ENCODE assay signal across 10 mouse cellular contexts in the genomic region with DNA sequence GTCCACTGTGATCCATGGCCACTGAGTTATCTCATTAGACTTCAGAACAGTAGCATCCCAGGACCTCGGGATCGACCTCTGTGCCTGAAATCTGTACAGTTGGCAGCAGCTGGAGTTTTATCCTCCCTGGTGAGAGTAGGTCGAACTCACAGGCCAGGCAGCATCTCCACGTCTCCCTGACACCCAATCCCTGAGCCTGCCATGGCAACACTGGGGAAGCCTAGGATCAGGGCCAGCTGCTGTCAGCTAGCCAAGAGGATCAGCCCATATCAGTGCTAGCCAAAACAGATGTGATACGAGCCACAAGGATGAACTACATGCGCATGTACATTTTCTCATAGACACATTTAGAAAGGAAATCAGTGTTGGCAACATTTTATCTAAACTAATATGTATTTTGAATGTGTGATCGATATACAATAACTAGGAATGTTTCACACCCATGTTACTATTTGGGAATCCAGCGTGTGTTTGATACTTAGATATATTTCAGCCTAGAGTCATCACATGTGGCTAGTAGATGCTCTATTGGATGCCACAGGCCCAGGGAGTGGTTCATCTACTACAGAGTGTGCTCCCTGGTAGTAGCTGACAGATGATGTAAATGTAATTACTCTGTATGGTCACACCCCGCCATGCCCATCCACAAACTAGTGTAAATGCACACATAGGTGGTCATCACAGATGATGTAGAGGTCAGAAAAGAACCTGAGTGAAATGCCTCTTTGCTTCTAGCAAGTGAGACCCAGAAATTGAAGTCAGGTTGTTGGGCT.
DNase-seq lines count a peak whose midpoint lies in the region; ATAC-seq lines count a peak whose summit lies in the region.
"Had no signal": no experiment of that assay in that cellular context is flagged by ENCODE, and none has a peak within 500 bp of the region (broad histone marks: within the 10 kb centered on the region; RNA-seq: fewer than 3 reads in every experiment).

No protein-coding gene starts in this region.

- ATAC-seq in forebrain, embryonic 15.5 days (replicated peaks) = peak; percentile 73; the same call in 1 of the 2 replicates
- peak; percentile 71 for ATAC-seq in midbrain, embryonic 11.5 days (ENCODE audit: low FRiP score)
- ATAC-seq in liver, embryonic 11.5 days (replicated peaks; ENCODE audit: low FRiP score) = no peak

- intact Hi-C loops in heart, postnatal 25 days (cut with DNase I) = no loop called here

- no peaks in the 10 kb centered on the region for H3K9me3 ChIP-seq in forebrain, embryonic 15.5 days
- H3K9me3 ChIP-seq in midbrain, embryonic 11.5 days (ENCODE audit: control insufficient read depth, low read length) = no peaks in the 10 kb centered on the region
- H3K9me3 ChIP-seq in liver, embryonic 11.5 days (ENCODE audit: control insufficient read depth, low read length) = no peaks in the 10 kb centered on the region

- H3K27ac ChIP-seq in forebrain, embryonic 15.5 days (replicated peaks) = no peak overlapping the region
- H3K27ac ChIP-seq in midbrain, embryonic 11.5 days (ENCODE audit: low read depth, low read length) = no peak overlapping the region
- no peak overlapping the region for H3K27ac ChIP-seq in liver, embryonic 11.5 days (ENCODE audit: low read depth, low read length)

- DNase-seq in heart, adult 11 months = peak; percentile 65
- no peak for DNase-seq in heart, postnatal 25 days (ENCODE audit: low spot score)
- DNase-seq in MN1 (ENCODE audit: low spot score) = peak; percentile 64
- DNase-seq in midbrain, embryonic 11.5 days (ENCODE audit: low spot score, missing footprints) = no peak
- no peak for DNase-seq in adrenal gland, adult 18-20 months (ENCODE audit: low spot score in 2 of 2)
- DNase-seq in adrenal gland, postnatal 14 days = no peak
- DNase-seq in liver, embryonic 11.5 days (ENCODE audit: low spot score) = no peak
- DNase-seq: adrenal gland, postnatal 36 days; kidney, adult 11 months had no signal

- H3K9ac ChIP-seq in forebrain, embryonic 15.5 days (replicated peaks) = no peak overlapping the region
- H3K9ac ChIP-seq in midbrain, embryonic 11.5 days (ENCODE audit: low read length) = no peak overlapping the region
- H3K9ac ChIP-seq in liver, embryonic 11.5 days (ENCODE audit: low read depth, low read length) = no peak overlapping the region

- no peak overlapping the region for H3K4me2 ChIP-seq in forebrain, embryonic 15.5 days (replicated peaks)
- H3K4me2 ChIP-seq in midbrain, embryonic 11.5 days = no peak overlapping the region
- no peak overlapping the region for H3K4me2 ChIP-seq in liver, embryonic 11.5 days

- peaks cover 9% of the 10 kb centered on the region; the same call in 1 of the 2 replicates for H3K4me1 ChIP-seq in forebrain, embryonic 15.5 days
- peaks cover 3% of the 10 kb centered on the region; the same call in 1 of the 2 replicates for H3K4me1 ChIP-seq in midbrain, embryonic 11.5 days (ENCODE audit: control insufficient read depth, insufficient read depth, low read length)
- H3K4me1 ChIP-seq in liver, embryonic 11.5 days (replicated peaks; ENCODE audit: control insufficient read depth, insufficient read depth, low read length) = no peaks in the 10 kb centered on the region

- no peak overlapping the region for H3K4me3 ChIP-seq in forebrain, embryonic 15.5 days
- H3K4me3 ChIP-seq in midbrain, embryonic 11.5 days (ENCODE audit: low read depth, low read length) = no peak overlapping the region
- H3K4me3 ChIP-seq in liver, embryonic 11.5 days (ENCODE audit: low read depth, low read length) = no peak overlapping the region

- H3K27me3 ChIP-seq in forebrain, embryonic 15.5 days = peaks cover 2% of the 10 kb centered on the region; the same call in 1 of the 2 replicates
- no peaks in the 10 kb centered on the region for H3K27me3 ChIP-seq in midbrain, embryonic 11.5 days (ENCODE audit: control insufficient read depth, insufficient read depth, low read length)
- H3K27me3 ChIP-seq in liver, embryonic 11.5 days (replicated peaks; ENCODE audit: control insufficient read depth, insufficient read depth, low read length) = no peaks in the 10 kb centered on the region

- WGBS in forebrain, embryonic 15.5 days = 61% methylated on average over 9 of the region's 9 CpGs
- WGBS in midbrain, embryonic 11.5 days = 70% methylated on average over 9 of the region's 9 CpGs
- 76% methylated on average over 9 of the region's 9 CpGs for WGBS in liver, embryonic 11.5 days

- H3K36me3 ChIP-seq in forebrain, embryonic 15.5 days = no peaks in the 10 kb centered on the region
- H3K36me3 ChIP-seq in midbrain, embryonic 11.5 days (ENCODE audit: control insufficient read depth, insufficient read depth, low read length) = no peaks in the 10 kb centered on the region
- H3K36me3 ChIP-seq in liver, embryonic 11.5 days (ENCODE audit: control insufficient read depth, insufficient read depth, low read length) = no peaks in the 10 kb centered on the region

Comparison
In these comparisons a context has a peak if more than half of its experiments do, and no peak if none do; other contexts are left out.
1. DNase-seq: peak in heart, adult 11 months (single experiment) and MN1 (single experiment); none in heart, postnatal 25 days (single experiment), midbrain, embryonic 11.5 days (single experiment), adrenal gland, adult 18-20 months (0 of 2), adrenal gland, postnatal 14 days (single experiment) and liver, embryonic 11.5 days (single experiment).